Mouse (Mus musculus) liver, embryonic 14.5 days (tissue): ENCODE data around the gene Plekhm1.

Source experiments
- CTCF ChIP-seq: IDR thresholded peaks from 2 replicates; pipeline ENCODE4 v1.5.1; 2016; ENCODE audit warnings: antibody characterized with exemption, low read depth, control low read depth
- EP300 ChIP-seq: IDR thresholded peaks from 2 replicates; pipeline ENCODE4 v1.6.1; 2016; ENCODE audit warnings: antibody characterized with exemption, low read depth

DNA sequence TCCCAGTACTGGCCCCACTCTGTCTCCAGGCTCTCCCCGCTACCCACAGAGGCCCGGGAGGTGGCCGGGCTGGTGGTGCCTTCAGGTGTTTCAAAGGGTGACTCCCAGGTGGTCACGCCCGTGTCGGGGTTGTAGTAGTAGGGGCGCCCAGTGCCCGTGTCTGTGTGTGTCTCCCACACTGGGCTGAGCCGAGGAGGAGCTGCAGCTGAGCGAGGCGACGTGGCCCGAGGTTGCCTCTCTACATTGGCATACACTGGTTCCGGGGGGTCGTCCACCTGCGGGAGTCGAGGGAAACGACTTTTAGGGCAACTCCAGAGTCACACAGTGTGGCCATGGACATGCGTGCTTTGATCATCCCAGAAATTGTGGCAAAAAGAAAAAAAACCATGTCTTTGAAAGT is 72.4 kb downstream of the Plekhm1 start:
- TF ChIP-seq CTCF, result no peak
- no peak for TF ChIP-seq EP300
